Mouse (Mus musculus): Measurements from ENCODE around the gene Rnf215.
A peak's percentile ranks its signal among the peaks of the same experiment; 100 is the strongest.

Rnf215 gene

DNA sequence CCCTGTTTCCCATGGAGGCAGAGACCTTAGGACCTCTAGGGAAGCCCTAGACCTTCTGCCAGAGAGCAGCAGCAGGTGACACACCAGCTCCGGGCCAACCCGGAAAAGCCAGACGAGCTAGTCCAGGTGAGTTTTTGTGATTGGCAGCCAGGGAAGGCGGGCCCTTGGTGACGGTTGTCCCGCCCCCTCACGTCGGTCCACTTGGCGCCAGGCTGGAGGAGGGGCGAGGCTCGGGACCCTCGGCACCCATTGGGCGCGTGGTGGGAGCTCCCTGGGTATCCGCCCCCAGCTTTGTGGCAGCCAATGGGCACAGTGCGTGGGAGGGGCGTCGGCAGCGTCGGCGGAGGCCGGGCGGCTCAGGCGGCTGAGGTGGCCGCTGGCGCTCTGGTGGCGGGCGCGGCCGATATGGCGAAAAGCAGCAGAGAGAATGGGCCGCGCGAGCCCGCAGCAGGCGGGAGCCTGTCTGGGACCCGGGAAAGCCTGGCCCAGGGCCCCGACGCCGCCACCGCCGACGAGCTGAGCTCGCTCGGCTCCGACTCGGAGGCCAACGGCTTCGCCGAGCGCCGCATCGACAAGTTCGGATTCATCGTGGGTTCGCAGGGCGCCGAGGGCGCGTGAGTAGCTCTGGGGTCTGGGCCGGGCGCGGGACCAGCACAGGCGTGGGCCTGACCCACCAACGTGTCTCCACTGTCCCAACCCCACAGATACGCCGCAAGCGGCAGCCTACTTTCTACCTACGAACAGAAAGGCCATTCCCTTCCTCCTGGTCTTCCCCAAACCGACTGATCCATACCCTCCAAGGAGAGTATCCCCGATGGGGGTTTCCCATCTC lies 51.7 kb downstream of the Rnf215 start, which contains the start of gene Tbc1d10a:
Tbc1d10a (plus strand) TSS at position 304 of the 832 bp plus-strand sequence.
- DNase-seq (ENCODE audit: extremely low read depth, insufficient read length, low spot score) = peak; percentile 96

GRCm38 (mm10) chr11:4187318-4187700 lies 52.3 kb downstream of the Rnf215 start:
- no peak for DNase-seq (ENCODE audit: extremely low read depth, insufficient read length, low spot score)

GRCm38 (mm10) chr11:4189182-4189581 lies 54.2 kb downstream of the Rnf215 start:
- DNase-seq (ENCODE audit: extremely low read depth, insufficient read length, low spot score) = no peak

GRCm38 (mm10) chr11:4190677-4191076 lies 55.7 kb downstream of the Rnf215 start:
- peak; percentile 70 for DNase-seq (ENCODE audit: extremely low read depth, insufficient read length, low spot score)

All from 3134 (cell line).